Mouse (Mus musculus) G1E (cell line): ENCODE measurements around the gene Ppp1r12c. TPM values are rescaled to one million over a fixed set of nuclear protein-coding genes. Genes with fewer than 3 reads are reported as not detected.

ENCODE experiments used
- ATAC-seq: 2 replicates; pipeline ENCODE4 v1.8.0; 2016; ENCODE audit warnings: mild to moderate bottlenecking; ENCODE audit not compliant: insufficient number of reproducible peaks, poor library complexity, low FRiP score, severe bottlenecking; ENCODE audit errors: extremely low read depth
- DNase-seq: peaks from one replicate; pipeline ENCODE4 v3.0.0; 2012; ENCODE audit warnings: low spot score
- H3K27me3 ChIP-seq: 2 replicates; pipeline ENCODE4 v1.6.1; 2012; ENCODE audit warnings: mild to moderate bottlenecking, low read length, inconsistent platforms; ENCODE audit not compliant: insufficient read depth
- H3K36me3 ChIP-seq: replicated peaks from 2 replicates; pipeline ENCODE3; 2012; ENCODE audit warnings: mild to moderate bottlenecking, inconsistent platforms
- H3K4me1 ChIP-seq: 2 replicates; pipeline ENCODE4 v1.6.1; 2012; ENCODE audit warnings: low read depth, low read length, inconsistent platforms, mixed read lengths; ENCODE audit not compliant: insufficient read depth
- H3K4me3 ChIP-seq: 2 replicates; pipeline ENCODE4 v1.5.1; 2012; ENCODE audit warnings: low read depth, mild to moderate bottlenecking, inconsistent platforms, low read length, moderate library complexity, mixed read lengths
- H3K9me3 ChIP-seq: replicated peaks from 2 replicates; pipeline ENCODE4 v1.6.1; 2012; ENCODE audit warnings: inconsistent platforms
- CTCF ChIP-seq: IDR thresholded peaks from 2 replicates; pipeline ENCODE4 v1.5.1; 2012; ENCODE audit warnings: low read depth, low read length, inconsistent platforms, mixed read lengths
- GATA1 ChIP-seq: IDR thresholded peaks from 2 replicates; pipeline ENCODE4 v1.6.1; 2012; ENCODE audit warnings: borderline replicate concordance, low read length, inconsistent platforms, mixed read lengths
- GATA2 ChIP-seq: IDR thresholded peaks from 2 replicates; pipeline ENCODE4 v1.6.1; 2012; ENCODE audit warnings: low read depth, low read length, inconsistent platforms, borderline replicate concordance
- POLR2AphosphoS5 ChIP-seq: IDR thresholded peaks from 2 replicates; pipeline ENCODE4 v1.6.1; 2012; ENCODE audit warnings: low read depth, low read length, inconsistent platforms; ENCODE audit not compliant: insufficient replicate concordance
- TAL1 ChIP-seq: conservative IDR thresholded peaks from 2 replicates; pipeline ENCODE4 v1.6.1; 2012; ENCODE audit warnings: low read depth, low read length, inconsistent platforms, mixed read lengths
- polyA plus RNA-seq: library from polyadenylated mRNA; stranded (reverse); fragments of >175 nt; gene quantifications from 2 replicates; pipeline ENCODE4 v1.2.3, GENCODE M21; 2012
- total RNA-seq, 2 experiments: library from RNA; stranded (forward) in 1 of 2; stranded (reverse) in 1 of 2; fragments of 200-1000 nt in 1 of 2; fragments of >200 nt in 1 of 2; fragmentation: Nextera tagmentation in 1 of 2; gene quantifications; 2 replicates each; pipeline ENCODE4 v1.2.3; 2014 to 2017

Ppp1r12c gene
- total and polyA plus RNA-seq, 3 experiments, result 91.1 to 173 (median 91.9) TPM

DNA sequence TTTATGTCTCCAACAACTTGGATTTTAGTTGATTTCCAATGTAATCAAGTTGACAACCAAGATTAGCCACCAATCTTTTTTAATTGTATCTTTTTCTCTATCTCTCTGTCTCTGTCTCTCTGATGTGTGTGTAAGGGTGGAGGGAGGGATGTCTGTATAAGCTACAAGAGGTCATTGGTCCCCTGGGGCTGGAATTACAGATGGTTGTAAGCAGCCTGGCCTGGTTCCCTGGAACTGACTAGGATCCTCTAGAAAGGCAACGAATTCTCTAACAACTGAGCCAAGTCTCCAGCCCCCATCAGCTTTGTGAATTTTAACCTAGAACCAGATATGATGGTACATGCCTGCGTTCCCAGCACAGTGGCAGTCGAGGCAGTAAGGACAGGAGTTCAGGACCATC lies 33.7 kb downstream of the Ppp1r12c start:
- H3K27me3 ChIP-seq, result peaks cover 31% of the 10 kb centered on the region
- peaks cover 5% of the 10 kb centered on the region for H3K4me1 ChIP-seq
- TF ChIP-seq TAL1 (no peak), GATA1 (no peak), GATA2 (no peak), POLR2AphosphoS5 (no peak), CTCF (no peak)
- no peaks in the 10 kb centered on the region for H3K36me3 ChIP-seq
- ATAC-seq, result no peak
- no peak overlapping the region for H3K4me3 ChIP-seq
- no peaks in the 10 kb centered on the region for H3K9me3 ChIP-seq
- no peak for DNase-seq

DNA sequence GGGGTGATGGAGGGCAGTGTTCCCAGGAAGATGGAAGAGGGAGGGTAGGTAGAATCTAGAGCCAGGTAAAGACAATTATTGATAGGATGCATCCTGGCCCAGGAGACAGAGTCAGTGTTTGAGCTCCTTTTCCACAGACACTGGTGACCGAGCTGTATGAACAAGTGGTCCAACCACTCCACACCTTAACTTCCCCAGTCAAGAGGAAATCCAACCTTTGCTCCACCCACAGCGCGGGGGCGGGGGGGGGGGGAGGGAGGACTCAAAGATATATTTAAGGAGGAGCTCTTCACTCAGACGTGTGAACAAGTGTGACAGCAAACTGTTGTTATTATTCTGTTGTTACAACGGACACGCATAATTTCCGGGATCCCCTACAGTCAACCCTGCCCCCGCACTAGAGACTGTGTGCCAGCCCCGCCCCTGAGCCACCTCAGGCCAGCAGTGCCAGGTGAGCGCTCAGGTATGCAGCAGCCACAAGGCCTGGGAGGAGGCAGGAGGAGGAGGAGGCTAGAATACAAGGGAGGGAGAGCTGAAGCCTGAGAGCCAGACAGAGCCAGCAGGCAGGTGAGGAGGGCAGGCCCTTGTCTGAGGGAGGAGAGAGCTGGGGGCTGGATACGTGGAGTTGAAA lies 37.2 kb downstream of the Ppp1r12c start:
- H3K9me3 ChIP-seq, result no peaks in the 10 kb centered on the region
- peaks cover 21% of the 10 kb centered on the region for H3K27me3 ChIP-seq
- DNase-seq, result no peak
- TF ChIP-seq TAL1 (no peak), CTCF (no peak), GATA2 (no peak), GATA1 (no peak), POLR2AphosphoS5 (no peak)
- no peak overlapping the region for H3K4me3 ChIP-seq
- ATAC-seq, result no peak
- peaks cover 5% of the 10 kb centered on the region for H3K4me1 ChIP-seq
- no peaks in the 10 kb centered on the region for H3K36me3 ChIP-seq

DNA sequence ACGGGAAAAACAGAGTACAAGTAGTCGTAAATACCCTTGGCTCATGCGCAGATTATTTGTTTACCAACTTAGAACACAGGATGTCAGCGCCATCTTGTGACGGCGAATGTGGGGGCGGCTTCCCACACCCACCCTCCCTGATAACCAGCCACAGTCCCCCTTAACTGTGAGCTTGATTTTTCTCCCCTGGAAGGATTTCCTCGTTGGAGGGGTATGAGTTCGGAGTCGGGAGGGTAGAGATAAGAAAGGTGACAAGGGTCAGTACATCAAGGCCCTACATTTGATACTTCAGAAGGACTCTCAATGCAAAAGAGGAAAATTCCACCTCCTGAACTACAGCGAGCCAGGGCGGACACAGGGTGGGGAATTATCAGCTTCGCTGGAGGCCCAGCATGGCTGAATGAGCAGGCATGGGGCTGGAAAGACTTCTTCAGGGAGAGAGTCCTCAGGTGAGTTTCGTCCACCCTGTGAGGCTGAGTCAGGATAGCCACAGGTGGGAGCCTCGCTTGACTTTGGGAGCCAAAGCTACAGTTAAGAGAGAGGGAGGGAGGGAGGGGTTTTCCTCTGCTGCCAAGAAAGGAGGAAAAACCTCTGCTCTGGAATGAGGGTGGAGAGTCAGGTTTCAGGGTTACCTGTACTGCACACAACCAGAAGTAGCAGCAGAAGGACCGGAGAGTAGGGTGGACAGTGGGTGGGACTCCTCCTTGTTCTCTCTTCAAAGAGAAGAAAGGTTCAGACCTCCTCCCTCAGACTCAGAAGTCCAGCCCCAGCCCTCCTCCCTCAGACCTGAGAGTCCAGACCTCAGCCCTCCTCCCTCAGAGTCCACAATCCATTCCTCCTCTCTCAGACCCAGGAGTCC lies 40.7 kb downstream of the Ppp1r12c start, which contains the start of gene Eps8l1:
TSS of gene Eps8l1 (plus strand) at position 99 of the 859 bp plus-strand sequence.
- no peak for DNase-seq
- Histone ChIP-seq H3K4me3 (no peak within 1 kb of the TSS), H3K36me3 (no peaks in the 10 kb centered on the region), H3K27me3 (peaks cover 13% of the 10 kb centered on the region), H3K4me1 (peaks cover 5% of the 10 kb centered on the region), H3K9me3 (no peaks in the 10 kb centered on the region)
- TF ChIP-seq CTCF (no peak), GATA2 (no peak), POLR2AphosphoS5 (no peak), TAL1 (no peak), GATA1 (no peak)
- ATAC-seq, result no peak

DNA sequence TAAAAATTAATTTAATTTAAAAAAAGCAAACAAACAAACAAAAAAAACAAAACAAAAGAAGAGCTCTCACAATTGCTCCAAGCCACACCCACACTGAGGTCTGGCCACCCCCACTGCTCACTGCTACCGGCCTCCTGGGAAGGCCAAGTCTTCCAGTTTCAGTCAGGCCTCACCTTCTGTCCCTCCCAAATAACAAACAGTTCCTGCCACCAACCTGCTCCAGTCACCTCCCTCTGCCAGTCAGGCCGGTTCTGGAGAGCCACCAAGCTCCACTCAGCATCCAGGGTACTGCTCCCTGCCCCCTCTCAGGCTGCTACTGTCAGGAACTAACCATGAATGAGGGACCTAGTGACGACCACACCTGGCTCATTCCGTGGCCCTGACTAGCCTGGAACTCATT lies 48.8 kb downstream of the Ppp1r12c start:
- ATAC-seq (no peak), DNase-seq (no peak)
- peaks cover 22% of the 10 kb centered on the region for H3K27me3 ChIP-seq
- TF ChIP-seq CTCF (no peak), TAL1 (no peak), POLR2AphosphoS5 (no peak), GATA2 (no peak), GATA1 (no peak)
- H3K36me3 ChIP-seq, result no peaks in the 10 kb centered on the region
- H3K9me3 ChIP-seq, result no peaks in the 10 kb centered on the region
- no peak overlapping the region for H3K4me3 ChIP-seq
- H3K4me1 ChIP-seq, result peaks cover 8% of the 10 kb centered on the region

DNA sequence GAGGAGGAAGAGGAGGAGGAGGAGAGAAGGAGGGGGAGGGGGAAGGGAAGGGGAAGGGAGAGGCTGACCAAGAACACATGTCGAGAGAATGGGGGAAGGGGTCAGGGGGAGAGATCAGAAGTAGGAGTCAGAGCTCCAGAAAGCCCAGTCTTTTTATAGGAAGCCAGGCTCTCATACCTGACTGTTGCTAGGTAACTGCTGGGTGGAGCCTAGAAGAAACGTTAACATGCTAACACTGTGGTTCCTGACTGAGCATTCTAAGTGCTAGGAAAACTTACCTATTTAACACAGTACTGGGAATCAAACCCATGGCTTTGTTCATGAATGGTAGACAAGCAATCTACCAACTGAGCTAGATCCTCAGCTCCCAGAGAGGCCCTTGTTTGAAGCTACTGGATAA lies 52.3 kb downstream of the Ppp1r12c start:
- peaks cover 22% of the 10 kb centered on the region for H3K27me3 ChIP-seq
- TF ChIP-seq CTCF (no peak), TAL1 (no peak)
- H3K9me3 ChIP-seq, result no peaks in the 10 kb centered on the region
- DNase-seq (no peak), ATAC-seq (no peak)
- H3K36me3 ChIP-seq, result peaks cover 5% of the 10 kb centered on the region
- peaks cover 21% of the 10 kb centered on the region for H3K4me1 ChIP-seq
- H3K4me3 ChIP-seq, result no peak overlapping the region

DNA sequence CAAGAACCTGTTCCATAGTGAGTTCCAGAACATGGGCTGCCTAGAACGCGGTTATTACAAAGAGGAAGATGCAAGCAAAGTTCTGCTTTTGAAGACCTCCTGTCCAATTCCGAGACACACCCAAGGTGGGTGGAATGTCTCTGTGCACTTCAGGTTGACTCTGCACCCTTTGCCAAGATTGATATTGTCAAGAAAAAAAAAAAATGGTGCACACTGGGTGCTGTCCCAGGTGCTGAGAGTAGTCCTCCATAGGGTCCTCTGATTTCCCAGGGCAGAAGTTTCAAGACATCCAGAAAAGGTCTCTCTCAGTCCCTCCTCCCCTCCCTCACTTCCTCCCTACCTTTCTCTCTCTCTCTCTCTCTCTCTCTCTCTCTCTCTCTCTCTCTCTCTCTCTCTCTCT lies 53.0 kb downstream of the Ppp1r12c start:
- peaks cover 12% of the 10 kb centered on the region for H3K36me3 ChIP-seq
- peaks cover 27% of the 10 kb centered on the region for H3K4me1 ChIP-seq
- peaks cover 17% of the 10 kb centered on the region for H3K27me3 ChIP-seq
- no peak overlapping the region for H3K4me3 ChIP-seq
- ATAC-seq (no peak), DNase-seq (no peak)
- H3K9me3 ChIP-seq, result no peaks in the 10 kb centered on the region
- no peak for TF ChIP-seq GATA2
- TF ChIP-seq GATA1, result no peak
- no peak for TF ChIP-seq CTCF
- no peak for TF ChIP-seq TAL1
- no peak for TF ChIP-seq POLR2AphosphoS5

DNA sequence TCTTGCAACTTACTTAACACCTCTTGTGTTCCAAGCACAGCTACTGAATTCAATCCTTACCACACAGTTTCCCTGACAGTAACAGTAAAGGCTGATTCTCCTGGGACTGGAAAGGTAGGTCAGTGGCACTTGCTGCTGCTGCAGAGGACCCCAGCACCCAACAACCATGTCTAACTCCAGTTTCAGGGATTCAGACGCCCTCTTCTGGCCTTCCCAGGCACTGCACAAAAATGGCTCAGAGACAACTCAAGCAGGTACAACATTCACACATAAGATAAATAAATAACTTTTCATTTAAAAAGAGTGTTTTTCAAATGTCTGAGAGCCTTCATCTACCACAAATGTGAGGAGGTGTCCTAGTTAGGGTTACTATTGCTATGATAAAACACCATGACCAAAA lies 54.3 kb downstream of the Ppp1r12c start:
- peaks cover 25% of the 10 kb centered on the region for H3K36me3 ChIP-seq
- no peaks in the 10 kb centered on the region for H3K9me3 ChIP-seq
- H3K27me3 ChIP-seq, result peaks cover 10% of the 10 kb centered on the region
- H3K4me1 ChIP-seq, result peaks cover 25% of the 10 kb centered on the region
- H3K4me3 ChIP-seq, result no peak overlapping the region
- TF ChIP-seq POLR2AphosphoS5 (no peak), CTCF (no peak), GATA1 (no peak), GATA2 (no peak), TAL1 (no peak)
- DNase-seq (no peak), ATAC-seq (no peak)
